Mouse (Mus musculus): ENCODE measurements around the gene Npb.

DNA sequence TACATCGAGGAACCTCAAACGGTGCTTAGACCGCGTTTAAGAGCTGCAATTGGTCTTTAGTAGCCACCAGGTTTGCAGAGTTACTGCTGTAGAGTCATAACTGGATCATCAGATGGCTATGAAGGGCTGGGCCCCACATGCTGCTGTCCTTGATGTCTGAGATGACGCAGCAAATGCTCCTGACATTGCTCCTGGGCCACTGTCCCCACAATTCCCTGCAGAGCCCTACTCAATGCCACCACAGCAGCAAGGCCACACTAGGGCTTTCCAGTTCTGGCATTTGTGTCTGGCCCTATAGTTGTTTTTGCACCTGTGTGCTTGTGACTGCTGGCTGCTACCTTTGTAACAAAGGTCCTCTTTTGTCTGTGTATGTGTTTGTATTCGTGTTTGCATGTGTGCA is 14.5 kb downstream of the Npb start:
- TF ChIP-seq POLR2A (IDR thresholded peaks at IDR 0.05; ENCODE audit: borderline replicate concordance, extremely low read depth, low read depth, low read length): no peak
- TF ChIP-seq CTCF (IDR thresholded peaks at IDR 0.05; ENCODE audit: insufficient read depth, low read length): no peak

All from lung, adult 2 months (tissue).